Mouse (Mus musculus): ENCODE data around the gene Mcrip1. TPM values are rescaled to one million over a fixed set of nuclear protein-coding genes. Genes with fewer than 3 reads are reported as not detected.

The Mcrip1 gene
- polyA plus RNA-seq, 1 experiment from 2014 or later: 235 TPM

Other genes starting within 250 kb of the Mcrip1 start
- 3,602 and 3,776 TPM in 2 replicates for gene Actg1, start 201.2 kb downstream of the Mcrip1 start, polyA plus RNA-seq (2015; fragmentation: Nextera tagmentation; extraction: Ambion mirVana)
- 0.64 and 1.4 TPM in 2 replicates for gene Fscn2, start 188.2 kb downstream of the Mcrip1 start, polyA plus RNA-seq (2015; fragmentation: Nextera tagmentation; extraction: Ambion mirVana)
- 71.6 and 81.5 TPM in 2 replicates for gene Faap100, start 171.0 kb downstream of the Mcrip1 start, polyA plus RNA-seq (2015; fragmentation: Nextera tagmentation; extraction: Ambion mirVana)
- gene Nploc4, start 112.0 kb downstream of the Mcrip1 start, polyA plus RNA-seq (2015; fragmentation: Nextera tagmentation; extraction: Ambion mirVana): 30.2 and 32.6 TPM in 2 replicates
- gene Tspan10, start 107.1 kb downstream of the Mcrip1 start, polyA plus RNA-seq (2015; fragmentation: Nextera tagmentation; extraction: Ambion mirVana): not detected in 2 replicates
- gene Pde6g, start 96.2 kb downstream of the Mcrip1 start, polyA plus RNA-seq (2015; fragmentation: Nextera tagmentation; extraction: Ambion mirVana): 0.09 and 0.28 TPM in 2 replicates
- 12.1 and 12.8 TPM in 2 replicates for gene Oxld1, start 91.7 kb downstream of the Mcrip1 start, polyA plus RNA-seq (2015; fragmentation: Nextera tagmentation; extraction: Ambion mirVana)
- 24.5 and 26.6 TPM in 2 replicates for gene Ccdc137, start 91.6 kb downstream of the Mcrip1 start, polyA plus RNA-seq (2015; fragmentation: Nextera tagmentation; extraction: Ambion mirVana)
- 68.1 and 76.7 TPM in 2 replicates for gene Arl16, start 82.1 kb downstream of the Mcrip1 start, polyA plus RNA-seq (2015; fragmentation: Nextera tagmentation; extraction: Ambion mirVana)
- gene Mrpl12, start 65.1 kb downstream of the Mcrip1 start, polyA plus RNA-seq (2015; fragmentation: Nextera tagmentation; extraction: Ambion mirVana): 142 and 144 TPM in 2 replicates
- 27.6 and 33.6 TPM in 2 replicates for gene Slc25a10, start 57.9 kb downstream of the Mcrip1 start, polyA plus RNA-seq (2015; fragmentation: Nextera tagmentation; extraction: Ambion mirVana)
- 0.26 and 0.41 TPM in 2 replicates for gene Gcgr, start 19.0 kb downstream of the Mcrip1 start, polyA plus RNA-seq (2015; fragmentation: Nextera tagmentation; extraction: Ambion mirVana)
- gene Ppp1r27, start 1.4 kb upstream of the Mcrip1 start, polyA plus RNA-seq (2015; fragmentation: Nextera tagmentation; extraction: Ambion mirVana): 0.69 and 14.1 TPM in 2 replicates
- gene P4hb, start 23.5 kb upstream of the Mcrip1 start, polyA plus RNA-seq (2015; fragmentation: Nextera tagmentation; extraction: Ambion mirVana): 282 and 351 TPM in 2 replicates
- 488 and 542 TPM in 2 replicates for gene Arhgdia, start 31.9 kb upstream of the Mcrip1 start, polyA plus RNA-seq (2015; fragmentation: Nextera tagmentation; extraction: Ambion mirVana)
- 219 and 265 TPM in 2 replicates for gene Alyref, start 48.6 kb upstream of the Mcrip1 start, polyA plus RNA-seq (2015; fragmentation: Nextera tagmentation; extraction: Ambion mirVana)
- 206 and 208 TPM in 2 replicates for gene Anapc11, start 48.7 kb upstream of the Mcrip1 start, polyA plus RNA-seq (2015; fragmentation: Nextera tagmentation; extraction: Ambion mirVana)
- 0.86 and 3.2 TPM in 2 replicates for gene Npb, start 58.8 kb upstream of the Mcrip1 start, polyA plus RNA-seq (2015; fragmentation: Nextera tagmentation; extraction: Ambion mirVana)
- gene Pcyt2, start 68.2 kb upstream of the Mcrip1 start, polyA plus RNA-seq (2015; fragmentation: Nextera tagmentation; extraction: Ambion mirVana): 224 and 248 TPM in 2 replicates
- 43.2 and 45.1 TPM in 2 replicates for gene Sirt7, start 75.5 kb upstream of the Mcrip1 start, polyA plus RNA-seq (2015; fragmentation: Nextera tagmentation; extraction: Ambion mirVana)
- gene Mafg, start 83.9 kb upstream of the Mcrip1 start, polyA plus RNA-seq (2015; fragmentation: Nextera tagmentation; extraction: Ambion mirVana): 40.1 and 41.0 TPM in 2 replicates
- 19.1 and 20.8 TPM in 2 replicates for gene Pycr1, start 94.0 kb upstream of the Mcrip1 start, polyA plus RNA-seq (2015; fragmentation: Nextera tagmentation; extraction: Ambion mirVana)
- 2.5 and 2.6 TPM in 2 replicates for gene Myadml2, start 98.4 kb upstream of the Mcrip1 start, polyA plus RNA-seq (2015; fragmentation: Nextera tagmentation; extraction: Ambion mirVana)
- 6.1 and 7.1 TPM in 2 replicates for gene Notum, start 111.4 kb upstream of the Mcrip1 start, polyA plus RNA-seq (2015; fragmentation: Nextera tagmentation; extraction: Ambion mirVana)
- 144 and 148 TPM in 2 replicates for gene Aspscr1, start 123.2 kb upstream of the Mcrip1 start, polyA plus RNA-seq (2015; fragmentation: Nextera tagmentation; extraction: Ambion mirVana)
- gene Cenpx, start 164.0 kb upstream of the Mcrip1 start, polyA plus RNA-seq (2015; fragmentation: Nextera tagmentation; extraction: Ambion mirVana): 108 and 115 TPM in 2 replicates
- gene Lrrc45, start 164.2 kb upstream of the Mcrip1 start, polyA plus RNA-seq (2015; fragmentation: Nextera tagmentation; extraction: Ambion mirVana): 76.8 and 81.3 TPM in 2 replicates
- gene Rac3, start 171.7 kb upstream of the Mcrip1 start, polyA plus RNA-seq (2015; fragmentation: Nextera tagmentation; extraction: Ambion mirVana): 459 and 611 TPM in 2 replicates
- gene Dcxr, start 177.6 kb upstream of the Mcrip1 start, polyA plus RNA-seq (2015; fragmentation: Nextera tagmentation; extraction: Ambion mirVana): 9.4 and 18.9 TPM in 2 replicates
- 0.87 and 10.7 TPM in 2 replicates for gene Cbr2, start 182.4 kb upstream of the Mcrip1 start, polyA plus RNA-seq (2015; fragmentation: Nextera tagmentation; extraction: Ambion mirVana)
- 2.2 and 3.1 TPM in 2 replicates for gene Hmga1b, start 213.1 kb upstream of the Mcrip1 start, polyA plus RNA-seq (2015; fragmentation: Nextera tagmentation; extraction: Ambion mirVana)
- gene Rfng, start 234.5 kb upstream of the Mcrip1 start, polyA plus RNA-seq (2015; fragmentation: Nextera tagmentation; extraction: Ambion mirVana): 123 and 136 TPM in 2 replicates
- 266 and 277 TPM in 2 replicates for gene Gps1, start 234.5 kb upstream of the Mcrip1 start, polyA plus RNA-seq (2015; fragmentation: Nextera tagmentation; extraction: Ambion mirVana)
- gene Dus1l, start 246.7 kb upstream of the Mcrip1 start, polyA plus RNA-seq (2015; fragmentation: Nextera tagmentation; extraction: Ambion mirVana): 45.4 and 52.4 TPM in 2 replicates